Mouse (Mus musculus) myocyte (in vitro differentiated cells): ENCODE results near the gene Zcchc7.

Experiments
- POLR2A ChIP-seq: IDR thresholded peaks from one replicate; pipeline ENCODE4 v1.6.1; 2011; ENCODE audit warnings: low read depth, mild to moderate bottlenecking, control low read depth, moderate library complexity; ENCODE audit not compliant: insufficient read length
- TCF12 ChIP-seq: IDR thresholded peaks from one replicate; pipeline ENCODE4 v1.6.1; 2011; ENCODE audit warnings: mild to moderate bottlenecking, control low read depth; ENCODE audit not compliant: poor library complexity, insufficient read depth, severe bottlenecking
- USF1 ChIP-seq: IDR thresholded peaks from one replicate; pipeline ENCODE4 v1.6.1; 2011; ENCODE audit warnings: low read depth, mild to moderate bottlenecking, control low read depth, moderate library complexity

- TF ChIP-seq USF1 (no peak), POLR2A (no peak), TCF12 (no peak)
Observed at GRCm38 (mm10) chr4:44970056-44970455, 214.4 kb downstream of the Zcchc7 start.
